Mouse (Mus musculus) gastrocnemius, postnatal 36 days (tissue): ENCODE data around the gene Fam229b. TPM values are rescaled to one million over a fixed set of nuclear protein-coding genes. Genes with fewer than 3 reads are reported as not detected.

Experiments used
- DNase-seq, 2 experiments: peaks; one replicate each; pipeline ENCODE4 v3.0.0; 2022
- intact Hi-C: fragments of 180-260 bp; cut with DNase I; formaldehyde crosslinking; loops from one replicate; pipeline ENCODE4 v1.15.1; 2025
- long read RNA-seq, 2 experiments: library from polyadenylated mRNA; stranded (forward); transcript quantifications; one replicate each; pipeline ENCODE4 v2.0.0; 2021
- total RNA-seq, 2 experiments: library from RNA; stranded (reverse); gene quantifications; 2 replicates each; pipeline ENCODE4 v1.2.3; 2021

Gene Fam229b
- total RNA-seq: 1 to 10 TPM; 4.0 to 4.2 TPM
- long read RNA-seq, experiment 1, partial matches to known transcripts: 1 of 6 reads
- long read RNA-seq, experiment 1, other reads (novel, unspliced or antisense): 0 of 6 reads
- long read RNA-seq, experiment 2, partial matches to known transcripts: 0 of 4 reads
- long read RNA-seq, experiment 2, other reads (novel, unspliced or antisense): 0 of 4 reads

- intact Hi-C loops: no loop called here
- peak; percentile 77 to 81 for DNase-seq
Observed at GRCm38 (mm10) chr10:39133462-39134310, at the start of gene Fam229b, which contains the start of gene Tube1. TSS of gene Fam229b (minus strand) at chr10:39133914. TSS of gene Tube1 (plus strand) at chr10:39133976.

- DNase-seq: no peak
Observed at GRCm38 (mm10) chr10:39176981-39177380, 43.3 kb upstream of the Fam229b start.

GRCm38 (mm10) chr10:39173077-39173476, 39.4 kb upstream of the Fam229b start:
- intact Hi-C loops: loop anchor here (10.0 kb wide), 1 partner anchor 192 kb away; the partner anchor contains the start of gene Fyn
- peak in 1 of 2 experiments; percentile 32 for DNase-seq

More at GRCm38 (mm10) chr10:39176981-39177380, 43.3 kb upstream of the Fam229b start:
- intact Hi-C loops: loop anchor here (10.0 kb wide), 1 partner anchor 188 kb away; the partner anchor contains the start of gene Fyn

- DNase-seq: no peak
- intact Hi-C loops: loop anchor here (10.0 kb wide), 1 partner anchor 192 kb away; the partner anchor contains the start of gene Fyn
Observed at GRCm38 (mm10) chr10:39172540-39172931, 38.8 kb upstream of the Fam229b start.

GRCm38 (mm10) chr10:39171603-39172539, 38.2 kb upstream of the Fam229b start:
- peak; percentile 74 to 89 for DNase-seq
- intact Hi-C loops: loop anchor here (1.0 to 10.0 kb wide), 2 partner anchors 193 to 348 kb away; partner anchors contain the start of gene Fyn

GRCm38 (mm10) chr10:39171134-39171533, 37.4 kb upstream of the Fam229b start:
- DNase-seq: peak; percentile 88
- intact Hi-C loops: loop anchor here (1.0 to 10.0 kb wide), 2 partner anchors 194 to 349 kb away; partner anchors contain the start of gene Fyn

- intact Hi-C loops: loop anchor here (1.0 to 10.0 kb wide), 2 partner anchors 194 to 350 kb away; partner anchors contain the start of gene Fyn
- DNase-seq: no peak
Observed at GRCm38 (mm10) chr10:39170706-39171105, 37.0 kb upstream of the Fam229b start.

- intact Hi-C loops: loop anchor here (10.0 kb wide), 1 partner anchor 195 kb away; the partner anchor contains the start of gene Fyn
- peak; percentile 55 to 62 for DNase-seq
Observed at GRCm38 (mm10) chr10:39170181-39170580, 36.5 kb upstream of the Fam229b start.

- no peak for DNase-seq
- intact Hi-C loops: loop anchor here (10.0 kb wide), 1 partner anchor 195 kb away; the partner anchor contains the start of gene Fyn
Observed at GRCm38 (mm10) chr10:39169642-39170041, 35.9 kb upstream of the Fam229b start.

- intact Hi-C loops: no loop called here
- no peak for DNase-seq
Observed at GRCm38 (mm10) chr10:39167611-39168010, 33.9 kb upstream of the Fam229b start.

- intact Hi-C loops: no loop called here
- DNase-seq: no peak
Observed at GRCm38 (mm10) chr10:39165632-39166115, 32.0 kb upstream of the Fam229b start.

GRCm38 (mm10) chr10:39163694-39164093, 30.0 kb upstream of the Fam229b start, which contains the start of gene Ccn6:
TSS of gene Ccn6 (minus strand) at chr10:39163794.
- no peak for DNase-seq
- intact Hi-C loops: no loop called here

GRCm38 (mm10) chr10:39162666-39163484, 29.2 kb upstream of the Fam229b start:
- DNase-seq: no peak

GRCm38 (mm10) chr10:39161406-39161805, 27.7 kb upstream of the Fam229b start:
- no peak for DNase-seq
- intact Hi-C loops: no loop called here

More at GRCm38 (mm10) chr10:39162666-39163484, 29.2 kb upstream of the Fam229b start:
- intact Hi-C loops: no loop called here

GRCm38 (mm10) chr10:39158306-39158705, 24.6 kb upstream of the Fam229b start:
- intact Hi-C loops: no loop called here
- DNase-seq: no peak

GRCm38 (mm10) chr10:39157321-39157720, 23.6 kb upstream of the Fam229b start:
- intact Hi-C loops: no loop called here
- no peak for DNase-seq

GRCm38 (mm10) chr10:39156719-39157118, 23.0 kb upstream of the Fam229b start:
- DNase-seq: no peak
- intact Hi-C loops: no loop called here

GRCm38 (mm10) chr10:39142216-39142615, 8.5 kb upstream of the Fam229b start:
- intact Hi-C loops: no loop called here
- DNase-seq: no peak

GRCm38 (mm10) chr10:39141401-39141800, 7.7 kb upstream of the Fam229b start:
- intact Hi-C loops: no loop called here

More at GRCm38 (mm10) chr10:39141401-39141800, 7.7 kb upstream of the Fam229b start:
- no peak for DNase-seq
